Mouse (Mus musculus): ENCODE data around the gene Kmt2b. TPM values are rescaled to one million over a fixed set of nuclear protein-coding genes. Genes with fewer than 3 reads are reported as not detected.

Gene Kmt2b
- polyA plus RNA-seq, 1 experiment from 2014 or later = 7.4 TPM

GRCm38 (mm10) chr7:30581547-30581946 is 7.0 kb downstream of the Kmt2b start:
- peaks cover 3% of the 10 kb centered on the region for H3K4me1 ChIP-seq
- no peak overlapping the region for H3K4me3 ChIP-seq
- no peak for DNase-seq (ENCODE audit: low spot score)
- no peaks in the 10 kb centered on the region for H3K27me3 ChIP-seq (ENCODE audit: low read depth, poor library complexity, severe bottlenecking)
- no peak overlapping the region for H3K27ac ChIP-seq (replicated peaks)
- peaks cover 99% of the 10 kb centered on the region for H3K36me3 ChIP-seq
- WGBS = 97% methylated on average over 16 of the region's 16 CpGs
- H3K9me3 ChIP-seq (replicated peaks) = no peaks in the 10 kb centered on the region

- Histone ChIP-seq H3K4me3 (no peak overlapping the region), H3K9me3 (replicated peaks) (no peaks in the 10 kb centered on the region), H3K27ac (replicated peaks) (no peak overlapping the region), H3K27me3 (ENCODE audit: low read depth, poor library complexity, severe bottlenecking) (no peaks in the 10 kb centered on the region), H3K4me1 (no peaks in the 10 kb centered on the region), H3K36me3 (peaks cover 99% of the 10 kb centered on the region)
- WGBS = 95% methylated on average over 8 of the region's 8 CpGs
- no peak for DNase-seq (ENCODE audit: low spot score)
Measured at GRCm38 (mm10) chr7:30579950-30580349, 8.6 kb downstream of the Kmt2b start.

GRCm38 (mm10) chr7:30572969-30573368 is 15.6 kb downstream of the Kmt2b start:
- Histone ChIP-seq H3K4me1 (no peaks in the 10 kb centered on the region), H3K27me3 (ENCODE audit: low read depth, poor library complexity, severe bottlenecking) (no peaks in the 10 kb centered on the region), H3K27ac (replicated peaks) (no peak overlapping the region), H3K9me3 (replicated peaks) (no peaks in the 10 kb centered on the region), H3K4me3 (no peak overlapping the region), H3K36me3 (peaks cover 100% of the 10 kb centered on the region)
- WGBS = 92% methylated on average over 2 of the region's 2 CpGs
- DNase-seq (ENCODE audit: low spot score) = no peak

- WGBS = 87% methylated on average over 5 of the region's 5 CpGs
- peaks cover 98% of the 10 kb centered on the region for H3K36me3 ChIP-seq
Measured at GRCm38 (mm10) chr7:30572389-30572788, 16.1 kb downstream of the Kmt2b start.

GRCm38 (mm10) chr7:30567555-30567954 is 21.0 kb downstream of the Kmt2b start:
- Histone ChIP-seq H3K27ac (replicated peaks) (no peak overlapping the region), H3K36me3 (peaks cover 81% of the 10 kb centered on the region), H3K4me3 (no peak overlapping the region), H3K4me1 (peaks cover 9% of the 10 kb centered on the region), H3K9me3 (replicated peaks) (no peaks in the 10 kb centered on the region), H3K27me3 (ENCODE audit: low read depth, poor library complexity, severe bottlenecking) (no peaks in the 10 kb centered on the region)
- DNase-seq (ENCODE audit: low spot score) = no peak
- 96% methylated on average over 11 of the region's 11 CpGs for WGBS

More at GRCm38 (mm10) chr7:30572389-30572788, 16.1 kb downstream of the Kmt2b start:
- Histone ChIP-seq H3K9me3 (replicated peaks) (no peaks in the 10 kb centered on the region), H3K4me3 (no peak overlapping the region), H3K27me3 (ENCODE audit: low read depth, poor library complexity, severe bottlenecking) (no peaks in the 10 kb centered on the region), H3K4me1 (no peaks in the 10 kb centered on the region), H3K27ac (replicated peaks) (no peak overlapping the region)
- no peak for DNase-seq (ENCODE audit: low spot score)

GRCm38 (mm10) chr7:30566033-30566432 is 22.5 kb downstream of the Kmt2b start:
- no peak for DNase-seq (ENCODE audit: low spot score)
- 91% methylated on average over 9 of the region's 9 CpGs for WGBS
- Histone ChIP-seq H3K4me1 (peaks cover 14% of the 10 kb centered on the region), H3K27ac (replicated peaks) (no peak overlapping the region), H3K4me3 (no peak overlapping the region), H3K27me3 (ENCODE audit: low read depth, poor library complexity, severe bottlenecking) (no peaks in the 10 kb centered on the region), H3K36me3 (peaks cover 68% of the 10 kb centered on the region), H3K9me3 (replicated peaks) (no peaks in the 10 kb centered on the region)

- whole genome bisulfite sequencing = 94% methylated on average over 12 of the region's 12 CpGs
Measured at GRCm38 (mm10) chr7:30564970-30565571, 23.5 kb downstream of the Kmt2b start, which contains the start of gene Igflr1. TSS of gene Igflr1 (plus strand) at chr7:30565427.

GRCm38 (mm10) chr7:30563906-30564280 is 24.6 kb downstream of the Kmt2b start:
- H3K9me3 ChIP-seq (replicated peaks) = no peaks in the 10 kb centered on the region
- WGBS = 26% methylated on average over 6 of the region's 6 CpGs

More at GRCm38 (mm10) chr7:30564970-30565571, 23.5 kb downstream of the Kmt2b start, which contains the start of gene Igflr1:
- H3K27me3 ChIP-seq (ENCODE audit: low read depth, poor library complexity, severe bottlenecking) = no peaks in the 10 kb centered on the region
- H3K9me3 ChIP-seq (replicated peaks) = no peaks in the 10 kb centered on the region
- DNase-seq (ENCODE audit: low spot score) = no peak
- peaks cover 16% of the 10 kb centered on the region for H3K4me1 ChIP-seq
- peak within 1 kb of the TSS; percentile 71; the same call in 1 of the 2 replicates for H3K4me3 ChIP-seq
- no peak within 1 kb of the TSS for H3K27ac ChIP-seq (replicated peaks)
- peaks cover 58% of the 10 kb centered on the region for H3K36me3 ChIP-seq

GRCm38 (mm10) chr7:30563117-30563905 is 25.2 kb downstream of the Kmt2b start, which contains the start of the genes U2af1l4, Gm49396 and Psenen:
TSS of gene U2af1l4 (plus strand) at chr7:30563301.
TSS of gene Gm49396 (plus strand) at chr7:30563344.
TSS of gene Psenen (minus strand) at chr7:30563627.
- WGBS = under 1% methylated on average over 45 of the region's 45 CpGs
- peaks cover 40% of the 10 kb centered on the region for H3K36me3 ChIP-seq
- H3K27me3 ChIP-seq (ENCODE audit: low read depth, poor library complexity, severe bottlenecking) = no peaks in the 10 kb centered on the region
- H3K27ac ChIP-seq (replicated peaks) = peak within 1 kb of the TSS; percentile 93
- H3K4me1 ChIP-seq = peaks cover 28% of the 10 kb centered on the region
- DNase-seq (ENCODE audit: low spot score) = peak; percentile 97
- H3K9me3 ChIP-seq (replicated peaks) = no peaks in the 10 kb centered on the region
- peak within 1 kb of the TSS; percentile 71 for H3K4me3 ChIP-seq

More at GRCm38 (mm10) chr7:30563906-30564280, 24.6 kb downstream of the Kmt2b start:
- peaks cover 46% of the 10 kb centered on the region for H3K36me3 ChIP-seq
- peaks cover 22% of the 10 kb centered on the region for H3K4me1 ChIP-seq
- no peaks in the 10 kb centered on the region for H3K27me3 ChIP-seq (ENCODE audit: low read depth, poor library complexity, severe bottlenecking)
- peak overlapping the region; percentile 71 for H3K4me3 ChIP-seq
- no peak for DNase-seq (ENCODE audit: low spot score)
- peak overlapping the region; percentile 93 for H3K27ac ChIP-seq (replicated peaks)

GRCm38 (mm10) chr7:30562526-30563116 is 25.9 kb downstream of the Kmt2b start:
- peak; percentile 33 for DNase-seq (ENCODE audit: low spot score)
- peaks cover 33% of the 10 kb centered on the region for H3K4me1 ChIP-seq
- H3K4me3 ChIP-seq = peak overlapping the region; percentile 71
- no peaks in the 10 kb centered on the region for H3K27me3 ChIP-seq (ENCODE audit: low read depth, poor library complexity, severe bottlenecking)
- H3K27ac ChIP-seq (replicated peaks) = peak overlapping the region; percentile 93
- peaks cover 39% of the 10 kb centered on the region for H3K36me3 ChIP-seq
- H3K9me3 ChIP-seq (replicated peaks) = no peaks in the 10 kb centered on the region
- 4% methylated on average over 27 of the region's 27 CpGs for WGBS

- Histone ChIP-seq H3K9me3 (replicated peaks) (no peaks in the 10 kb centered on the region), H3K4me3 (peak overlapping the region; percentile 76; the same call in 1 of the 2 replicates), H3K4me1 (peaks cover 36% of the 10 kb centered on the region), H3K27ac (replicated peaks) (no peak overlapping the region), H3K27me3 (ENCODE audit: low read depth, poor library complexity, severe bottlenecking) (no peaks in the 10 kb centered on the region), H3K36me3 (peaks cover 39% of the 10 kb centered on the region)
- no peak for DNase-seq (ENCODE audit: low spot score)
- 74% methylated on average over 2 of the region's 2 CpGs for WGBS
Measured at GRCm38 (mm10) chr7:30560296-30560695, 28.2 kb downstream of the Kmt2b start.

GRCm38 (mm10) chr7:30559443-30559954 is 29.0 kb downstream of the Kmt2b start, which contains the start of gene Lin37:
TSS of gene Lin37 (minus strand) at chr7:30559838.
- H3K9me3 ChIP-seq (replicated peaks) = no peaks in the 10 kb centered on the region
- WGBS = 0% methylated on average over 20 of the region's 20 CpGs
- H3K4me1 ChIP-seq = peaks cover 36% of the 10 kb centered on the region
- H3K27me3 ChIP-seq (ENCODE audit: low read depth, poor library complexity, severe bottlenecking) = no peaks in the 10 kb centered on the region
- peak within 1 kb of the TSS; percentile 81 for H3K27ac ChIP-seq (replicated peaks)
- DNase-seq (ENCODE audit: low spot score) = peak; percentile 95
- peak within 1 kb of the TSS; percentile 76 for H3K4me3 ChIP-seq
- H3K36me3 ChIP-seq = peaks cover 39% of the 10 kb centered on the region

Measured in midbrain, embryonic 10.5 days (tissue).